Mouse (Mus musculus) R1 (cell line): Measurements from ENCODE around the gene Cdpf1.
A peak's percentile ranks its signal among the peaks of the same experiment; 100 is the strongest.
"Not testable (repeated sequence)": the region's sequence is repeated elsewhere in the genome, so short reads cannot be mapped to it uniquely, and the experiment has no call there.

Experiments
- DNase-seq: peaks from one replicate; pipeline ENCODE4 v3.0.0-alpha.2; 2018; ENCODE audit warnings: low read depth, low spot score

Cdpf1 gene

DNA sequence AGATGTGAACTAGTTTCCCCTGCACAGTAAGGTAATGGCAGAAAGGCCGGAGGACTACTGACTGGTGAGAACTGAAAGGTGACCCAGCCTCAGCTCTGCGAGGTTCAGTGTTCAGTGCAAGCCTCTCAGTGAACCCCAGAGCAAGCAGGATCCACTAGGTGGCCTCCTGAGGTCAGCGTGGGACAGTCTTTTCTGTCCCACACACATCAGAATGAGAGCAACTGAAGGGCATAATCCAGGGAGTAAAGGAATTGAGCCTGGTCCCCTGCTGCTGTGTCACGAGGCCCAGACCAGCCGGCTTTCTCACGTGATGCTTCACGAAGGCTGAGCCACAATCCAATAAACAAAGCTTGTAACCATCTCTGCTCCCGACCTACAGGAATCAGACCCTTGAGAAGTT, 3.1 kb downstream of the Cdpf1 start:
- DNase-seq, result no peak

GRCm38 (mm10) chr15:85808031-85808430, 3.5 kb downstream of the Cdpf1 start:
- no peak for DNase-seq

- DNase-seq, result no peak
These were observed 4.1 kb downstream of the Cdpf1 start for GRCm38 (mm10) chr15:85807404-85807803.

GRCm38 (mm10) chr15:85806886-85807285, 4.6 kb downstream of the Cdpf1 start:
- no peak for DNase-seq

- DNase-seq, result no peak
These were observed 8.6 kb downstream of the Cdpf1 start for GRCm38 (mm10) chr15:85802931-85803330.

- no peak for DNase-seq
These were observed 12.8 kb downstream of the Cdpf1 start for GRCm38 (mm10) chr15:85798676-85799075.

DNA sequence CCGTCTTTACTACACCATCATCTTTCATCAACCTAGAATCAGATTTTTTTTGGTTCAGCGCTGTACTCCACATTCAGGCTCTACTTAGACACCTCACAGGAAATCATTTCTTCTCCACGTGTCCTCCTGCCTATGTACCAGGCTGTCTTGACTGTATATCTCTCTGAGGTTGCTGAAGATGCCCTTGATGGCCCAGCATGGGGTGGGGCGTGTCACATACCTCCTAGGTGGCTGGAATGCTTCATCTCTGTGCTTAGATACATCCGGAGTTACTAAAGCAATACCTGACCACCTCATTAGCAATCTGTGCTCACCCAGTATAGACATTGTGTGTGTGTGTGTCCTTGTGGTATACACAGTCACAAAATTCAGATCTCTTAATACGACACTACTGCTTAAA, 16.0 kb downstream of the Cdpf1 start:
- peak; percentile 87 for DNase-seq

DNA sequence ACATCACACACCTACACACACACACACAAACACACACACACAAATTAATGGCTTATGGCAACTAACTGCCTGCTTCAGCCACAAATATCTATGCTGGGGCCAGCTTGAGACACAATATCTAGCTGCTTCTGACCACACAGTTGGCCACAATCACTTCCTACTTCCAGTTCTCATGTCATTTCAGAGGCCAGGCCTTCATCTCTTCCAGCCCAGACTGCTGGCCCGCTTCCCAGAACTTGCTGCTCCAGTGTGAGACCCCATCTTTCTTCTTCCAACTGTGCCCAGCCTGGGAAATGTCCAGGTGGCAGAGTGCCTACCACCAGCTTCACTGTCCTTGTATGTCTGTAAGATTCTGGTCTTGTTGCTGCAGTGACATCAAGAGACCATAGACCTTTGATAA, 18.7 kb downstream of the Cdpf1 start:
- DNase-seq, result no peak

DNA sequence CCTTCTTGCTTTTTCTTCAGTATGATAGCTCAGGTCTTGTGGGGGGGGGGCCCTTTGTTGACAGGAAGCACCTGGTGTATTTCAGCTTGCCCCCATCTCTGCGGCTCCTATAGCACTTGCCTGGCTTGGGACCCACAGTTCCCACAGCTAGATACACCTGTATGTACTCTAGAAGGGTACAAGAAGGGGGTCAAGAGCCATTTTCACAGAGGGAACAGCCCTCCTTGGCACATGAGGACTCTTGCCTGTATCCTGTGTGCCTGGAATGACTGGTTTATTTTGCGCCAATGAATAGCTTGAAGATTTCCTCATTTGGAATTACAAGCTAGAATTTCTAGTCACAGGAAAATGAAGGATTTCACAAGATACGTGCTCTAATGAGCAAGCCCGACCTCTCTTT, 20.0 kb downstream of the Cdpf1 start:
- no peak for DNase-seq

DNA sequence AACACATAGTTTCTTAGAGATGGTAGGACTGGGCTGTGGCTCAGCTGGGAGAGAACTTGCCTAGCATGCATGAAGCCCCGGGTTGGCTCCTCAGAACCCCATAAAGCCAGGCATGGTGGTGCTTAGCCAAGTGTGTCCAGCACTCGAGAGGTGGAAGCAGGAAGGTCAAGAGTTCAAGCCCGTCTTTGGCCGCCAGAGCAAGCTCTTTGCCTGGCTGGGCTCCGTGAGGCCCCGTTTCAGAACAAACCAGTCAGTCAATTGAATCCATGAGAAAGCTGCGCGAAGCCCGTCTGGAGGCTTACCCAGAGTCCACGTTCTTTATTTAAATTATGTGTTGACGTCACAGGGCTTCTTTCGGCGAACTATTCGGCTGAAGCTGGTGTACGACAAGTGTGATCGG, 22.9 kb downstream of the Cdpf1 start:
- DNase-seq, result no peak

DNA sequence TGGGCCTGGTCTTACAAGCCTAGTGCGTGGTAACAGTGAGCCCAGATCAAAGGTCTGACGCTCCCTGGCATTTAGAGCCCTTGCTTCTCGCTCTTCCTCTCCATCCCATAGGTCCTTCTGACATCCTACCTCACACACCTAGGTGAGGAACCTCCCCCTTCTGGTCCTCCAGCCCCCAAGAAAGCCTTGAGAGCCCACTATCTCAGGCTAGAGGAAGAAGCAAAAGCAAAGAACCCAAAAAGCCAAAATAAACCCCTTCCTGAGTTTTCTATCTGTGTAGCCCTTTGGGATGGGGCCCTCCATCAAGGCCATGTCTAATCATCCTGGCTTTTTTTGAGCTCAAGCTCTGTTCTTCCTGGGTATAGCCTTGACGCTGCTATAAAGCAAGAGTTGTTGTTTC, 23.4 kb downstream of the Cdpf1 start:
- DNase-seq, result no peak

GRCm38 (mm10) chr15:85787482-85787881, 24.0 kb downstream of the Cdpf1 start:
- no peak for DNase-seq

- DNase-seq, result no peak
These were observed 24.8 kb downstream of the Cdpf1 start for GRCm38 (mm10) chr15:85786711-85787110.

DNA sequence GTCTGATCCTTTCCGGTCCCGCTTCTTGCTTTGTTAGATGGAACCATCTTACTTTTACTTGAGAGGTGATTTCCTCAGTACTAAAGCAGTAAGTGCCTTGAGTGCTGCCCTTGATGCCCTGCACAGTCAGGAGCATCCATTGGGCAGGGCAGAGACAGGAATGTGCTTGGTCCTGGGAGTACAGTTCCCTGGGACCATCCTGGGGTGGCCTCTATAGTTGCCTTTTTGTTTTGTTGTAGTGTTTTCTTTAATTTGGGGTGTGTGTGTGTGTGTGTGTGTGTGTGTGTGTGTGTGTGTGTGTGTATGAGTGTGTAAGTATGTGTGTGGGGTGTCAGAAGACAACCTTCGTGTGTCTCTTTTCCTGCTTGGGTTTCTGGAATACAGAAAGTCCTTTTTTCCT, 27.2 kb downstream of the Cdpf1 start:
- DNase-seq, result no peak

GRCm38 (mm10) chr15:85783146-85783545, 28.4 kb downstream of the Cdpf1 start:
- peak; percentile 59 for DNase-seq

GRCm38 (mm10) chr15:85778891-85779290, 32.6 kb downstream of the Cdpf1 start:
- not testable (repeated sequence) for DNase-seq

DNA sequence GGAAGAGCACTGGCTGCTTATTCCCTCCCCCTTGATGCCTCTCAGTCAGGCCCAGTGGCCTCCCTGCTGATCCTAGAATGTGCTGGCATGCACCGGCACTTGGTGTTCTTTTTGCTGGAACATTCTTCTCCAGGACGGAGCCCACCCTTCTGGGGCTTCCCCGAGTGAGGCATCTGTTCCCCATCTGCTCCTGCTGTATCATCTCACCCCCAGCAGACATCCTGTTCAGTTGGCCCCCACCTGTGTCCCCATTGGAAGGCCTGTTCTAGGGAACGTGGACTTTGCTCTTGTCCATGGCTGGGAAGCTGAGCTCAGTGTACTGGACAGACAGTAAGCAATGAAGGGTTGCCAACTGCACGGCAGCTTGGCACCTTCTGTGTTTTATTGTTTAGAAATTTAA, 34.7 kb downstream of the Cdpf1 start:
- no peak for DNase-seq

DNA sequence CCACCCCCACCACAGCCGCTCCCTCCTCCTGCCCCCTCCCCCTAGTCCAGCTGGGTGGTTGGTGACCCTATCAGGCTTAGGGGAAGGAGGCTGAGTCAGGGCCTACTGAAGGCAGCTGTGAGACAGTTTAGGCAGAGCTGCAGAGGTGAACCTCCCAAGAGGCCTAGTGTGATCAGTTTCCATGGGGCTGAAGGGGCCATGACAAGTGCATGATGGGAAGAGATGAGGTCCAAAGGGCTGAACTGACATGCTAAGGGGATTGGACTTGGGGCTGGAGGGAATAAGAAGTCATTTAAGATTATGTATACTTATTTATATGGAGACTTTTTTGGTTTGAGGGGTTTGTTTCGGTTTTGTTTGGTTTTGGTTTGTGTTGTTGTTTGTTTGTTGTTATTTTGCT, 35.3 kb downstream of the Cdpf1 start:
- no peak for DNase-seq

DNA sequence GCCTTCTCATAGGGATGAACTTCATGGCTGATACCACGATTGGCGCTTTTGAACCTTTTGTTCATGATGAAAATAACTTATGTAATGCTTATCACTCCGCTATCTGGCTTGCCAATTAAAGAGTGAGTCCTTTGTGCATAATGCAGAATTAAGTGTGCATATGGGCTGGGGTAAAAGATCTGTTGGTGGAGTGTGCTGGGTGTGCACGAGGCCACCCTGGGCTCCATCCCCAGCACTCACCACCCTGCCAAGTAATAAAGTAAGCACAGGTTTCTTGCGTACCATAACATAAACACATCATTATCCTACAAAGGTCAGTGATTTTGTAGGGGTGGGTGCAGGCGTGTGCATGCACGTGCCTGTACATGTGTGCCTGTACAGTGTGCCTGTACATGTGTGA, 36.5 kb downstream of the Cdpf1 start:
- DNase-seq, result no peak

GRCm38 (mm10) chr15:85774419-85774818, 37.1 kb downstream of the Cdpf1 start:
- no peak for DNase-seq

DNA sequence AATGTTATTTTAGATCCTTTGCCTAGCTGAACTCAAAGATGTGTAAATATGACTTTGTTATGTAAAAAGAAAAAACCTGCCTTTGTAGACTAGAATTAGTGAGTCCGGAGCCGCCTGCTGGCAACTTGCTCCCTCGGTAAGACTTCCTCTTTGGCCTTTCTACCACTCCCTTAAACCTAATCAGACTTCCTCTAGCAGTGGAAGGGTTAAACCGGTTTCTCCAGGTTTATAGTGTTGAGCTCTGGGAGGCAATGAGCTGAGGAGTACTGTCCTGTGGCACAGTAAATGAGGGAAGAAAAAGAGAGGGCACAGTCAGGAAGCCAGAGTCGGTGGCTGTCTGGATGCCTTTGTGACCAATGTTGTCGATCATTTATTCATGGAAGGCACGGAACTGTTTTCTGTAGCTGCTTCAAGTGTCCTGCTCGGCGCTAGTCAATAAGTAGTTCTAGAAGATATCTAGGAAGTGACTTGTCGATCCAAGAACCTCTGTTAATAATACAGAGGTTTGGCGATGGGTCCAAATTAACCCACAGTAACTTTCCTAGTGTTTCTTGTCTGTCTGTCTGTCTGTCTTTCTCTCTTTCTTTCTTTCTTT, 39.3 kb downstream of the Cdpf1 start:
- DNase-seq, result no peak

DNA sequence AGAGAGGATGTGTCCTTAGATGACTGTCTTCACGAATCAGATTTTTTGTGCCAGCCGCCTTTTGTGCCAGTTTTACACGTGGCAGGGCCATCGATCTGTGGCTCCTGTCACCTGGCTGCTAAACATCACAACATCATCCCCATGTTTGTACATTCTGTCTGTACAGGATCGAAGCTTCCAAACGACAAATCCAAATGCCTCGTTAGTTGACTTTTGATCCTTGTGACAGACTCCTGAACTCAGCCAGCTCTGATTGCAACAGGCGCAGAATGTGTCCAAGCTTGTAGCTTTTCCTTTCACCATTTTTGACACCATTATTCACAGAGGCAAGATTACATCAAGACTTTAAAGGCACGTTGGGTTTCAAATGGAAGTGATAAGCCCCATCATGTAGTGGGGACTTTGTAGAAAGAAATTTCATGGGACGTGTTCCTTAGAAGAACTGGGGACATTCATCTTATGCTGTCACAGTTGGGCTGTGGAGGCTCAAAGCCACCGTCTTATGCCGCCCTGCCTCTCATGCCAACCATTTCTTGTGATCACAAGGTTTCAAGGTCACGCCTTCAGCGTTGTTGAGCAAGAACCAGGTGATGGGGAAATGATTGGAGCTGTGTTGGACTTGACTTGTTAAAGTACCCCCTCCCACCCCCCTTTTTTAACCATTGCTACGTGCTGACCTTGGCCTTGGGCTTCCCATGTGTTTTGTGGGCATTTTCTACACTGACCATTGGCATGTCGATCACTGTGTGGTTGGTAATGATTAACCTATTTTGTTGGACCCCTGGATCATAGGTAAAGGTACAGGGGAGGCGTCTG, 40.0 kb downstream of the Cdpf1 start:
- DNase-seq, result no peak

GRCm38 (mm10) chr15:85768991-85769390, 42.5 kb downstream of the Cdpf1 start:
- no peak for DNase-seq
